22 mouse cellular contexts compared by ENCODE assay signal in genomic region chr13:102945450-102945849, GRCm38 (mm10).
"Had no signal": no experiment of that assay in that cellular context is flagged by ENCODE, and none has a peak within 500 bp of the region (broad histone marks: within the 10 kb centered on the region; RNA-seq: fewer than 3 reads in every experiment).

No protein-coding gene starts in this region.

- H3K4me3 ChIP-seq: heart, embryonic 10.5 days; heart, embryonic 12.5 days; hindbrain, embryonic 10.5 days; hindbrain, embryonic 12.5 days; kidney, embryonic 15.5 days; limb, embryonic 13.5 days; limb, embryonic 15.5 days; liver, embryonic 12.5 days had no signal

- H3K9ac ChIP-seq: heart, embryonic 12.5 days; hindbrain, embryonic 12.5 days; hindbrain, embryonic 14.5 days; kidney, embryonic 15.5 days; limb, embryonic 13.5 days; limb, embryonic 15.5 days; liver, embryonic 12.5 days; liver, embryonic 14.5 days had no signal

- H3K36me3 ChIP-seq: heart, embryonic 10.5 days; heart, embryonic 12.5 days; hindbrain, embryonic 10.5 days; hindbrain, embryonic 12.5 days; kidney, embryonic 15.5 days; limb, embryonic 13.5 days; limb, embryonic 15.5 days; liver, embryonic 12.5 days had no signal

- DNase-seq: gastrocnemius, postnatal 14 days; heart, adult 18-20 months; heart, postnatal 14 days; heart, postnatal 36 days; kidney, adult 11 months; kidney, adult 2 months; kidney, adult 9 months; kidney, postnatal 14 days; kidney, postnatal 36 days; left cerebral cortex, postnatal 4 days had no signal

- H3K27ac ChIP-seq: hindbrain, embryonic 10.5 days; hindbrain, embryonic 12.5 days; hindbrain, embryonic 14.5 days; kidney, embryonic 15.5 days; kidney, postnatal 0 days; limb, embryonic 13.5 days; limb, embryonic 15.5 days; liver, embryonic 12.5 days; liver, embryonic 14.5 days had no signal

- H3K27me3 ChIP-seq: heart, embryonic 12.5 days; kidney, embryonic 15.5 days; limb, embryonic 13.5 days; limb, embryonic 15.5 days; liver, embryonic 12.5 days had no signal

- H3K9me3 ChIP-seq: heart, embryonic 10.5 days; heart, embryonic 12.5 days; hindbrain, embryonic 10.5 days; hindbrain, embryonic 12.5 days; kidney, embryonic 15.5 days; limb, embryonic 13.5 days; limb, embryonic 15.5 days; liver, embryonic 12.5 days had no signal

- ATAC-seq: inflammation-experienced regulatory T-cells, adult 6 months; liver, embryonic 12.5 days had no signal

- H3K4me2 ChIP-seq: heart, embryonic 12.5 days; hindbrain, embryonic 12.5 days; hindbrain, embryonic 14.5 days; kidney, embryonic 15.5 days; limb, embryonic 13.5 days; limb, embryonic 15.5 days; liver, embryonic 12.5 days had no signal

- H3K4me1 ChIP-seq: limb, embryonic 13.5 days; liver, embryonic 12.5 days had no signal
